Mouse (Mus musculus): ENCODE measurements at regions not wholly inside any gene's neighbourhood (a gene's known extent, or its start where the extent isn't known, plus 50 kb on each side); places are given as distances from the start of the nearest gene placed in this dataset.

GRCm38 (mm10) chr11:10689917-10690316, 424.1 kb upstream of the Vwc2 start:
- H3K4me3 ChIP-seq (replicated peaks), result no peak overlapping the region
- no peaks in the 10 kb centered on the region for H3K27me3 ChIP-seq (ENCODE audit: control insufficient read depth)
- H3K4me1 ChIP-seq (ENCODE audit: control insufficient read depth), result no peaks in the 10 kb centered on the region
- no peak for TF ChIP-seq GATA1 (IDR thresholded peaks at IDR 0.05; ENCODE audit: low read length)
- no peak for TF ChIP-seq TAL1 (IDR thresholded peaks at IDR 0.05; ENCODE audit: low read length)
- no peaks in the 10 kb centered on the region for H3K9me3 ChIP-seq (ENCODE audit: control insufficient read depth, low read length)
- no peaks in the 10 kb centered on the region for H3K36me3 ChIP-seq (ENCODE audit: control insufficient read depth)

GRCm38 (mm10) chr11:10724991-10725390, 389.0 kb upstream of the Vwc2 start:
- TF ChIP-seq TAL1 (IDR thresholded peaks at IDR 0.05; ENCODE audit: low read length) (no peak), GATA1 (IDR thresholded peaks at IDR 0.05; ENCODE audit: low read length) (no peak)
- no peaks in the 10 kb centered on the region for H3K9me3 ChIP-seq (ENCODE audit: control insufficient read depth, low read length)
- no peaks in the 10 kb centered on the region for H3K27me3 ChIP-seq (ENCODE audit: control insufficient read depth)
- peaks cover 3% of the 10 kb centered on the region for H3K4me1 ChIP-seq (ENCODE audit: control insufficient read depth)
- H3K4me3 ChIP-seq (replicated peaks), result no peak overlapping the region
- H3K36me3 ChIP-seq (ENCODE audit: control insufficient read depth), result no peaks in the 10 kb centered on the region

- TF ChIP-seq GATA1 (IDR thresholded peaks at IDR 0.05; ENCODE audit: low read length) (no peak), TAL1 (IDR thresholded peaks at IDR 0.05; ENCODE audit: low read length) (0 out of 3 replicates have a peak, but pooled peaks have one; percentile 23)
- Histone ChIP-seq H3K4me1 (ENCODE audit: control insufficient read depth) (peaks cover 5% of the 10 kb centered on the region), H3K27me3 (ENCODE audit: control insufficient read depth) (no peaks in the 10 kb centered on the region), H3K9me3 (ENCODE audit: control insufficient read depth, low read length) (no peaks in the 10 kb centered on the region), H3K36me3 (ENCODE audit: control insufficient read depth) (no peaks in the 10 kb centered on the region), H3K4me3 (replicated peaks) (no peak overlapping the region)
Measured at GRCm38 (mm10) chr11:10728818-10729549, 385.0 kb upstream of the Vwc2 start.

All from erythroblast, embryonic 14.5 days (primary cell).